Comparison of ENCODE assay signal across 20 mouse cellular contexts in genomic region chr16:57801886-57802285, GRCm38 (mm10).
"Had no signal": no experiment of that assay in that cellular context is flagged by ENCODE, and none has a peak within 500 bp of the region (broad histone marks: within the 10 kb centered on the region; RNA-seq: fewer than 3 reads in every experiment).

No protein-coding gene starts in this region.

- H3K9me3 ChIP-seq: limb, embryonic 10.5 days; limb, embryonic 13.5 days; liver, embryonic 12.5 days; liver, embryonic 15.5 days; lung, embryonic 15.5 days; midbrain, embryonic 13.5 days; neural tube, embryonic 12.5 days; neural tube, embryonic 15.5 days had no signal

- H3K4me1 ChIP-seq: limb, embryonic 10.5 days; limb, embryonic 13.5 days; liver, embryonic 12.5 days; liver, embryonic 15.5 days; lung, embryonic 15.5 days; midbrain, embryonic 13.5 days; neural tube, embryonic 12.5 days; neural tube, embryonic 15.5 days had no signal

- H3K27me3 ChIP-seq: limb, embryonic 13.5 days; liver, embryonic 12.5 days; liver, embryonic 15.5 days; lung, embryonic 15.5 days; midbrain, embryonic 13.5 days; neural tube, embryonic 12.5 days; neural tube, embryonic 15.5 days had no signal

- ATAC-seq: liver, embryonic 12.5 days; midbrain, embryonic 13.5 days had no signal

- H3K4me2 ChIP-seq: limb, embryonic 13.5 days; liver, embryonic 12.5 days; liver, embryonic 15.5 days; lung, embryonic 15.5 days; midbrain, embryonic 13.5 days; neural tube, embryonic 12.5 days; neural tube, embryonic 15.5 days had no signal

- H3K36me3 ChIP-seq: limb, embryonic 10.5 days; limb, embryonic 13.5 days; liver, embryonic 12.5 days; liver, embryonic 15.5 days; lung, embryonic 15.5 days; midbrain, embryonic 13.5 days; neural tube, embryonic 12.5 days; neural tube, embryonic 15.5 days had no signal

- DNase-seq: kidney, adult 2 months; kidney, postnatal 25 days; layer of hippocampus, adult 9-11 months; liver; lung, adult 18-20 months; lung, postnatal 14 days; retina, postnatal 1 day; thymus, adult 18-20 months; thymus, postnatal 36 days had no signal

- H3K27ac ChIP-seq: kidney, postnatal 0 days; layer of hippocampus, adult 2 months; limb, embryonic 10.5 days; limb, embryonic 13.5 days; liver, embryonic 12.5 days; liver, embryonic 15.5 days; lung, embryonic 15.5 days; macrophage; midbrain, embryonic 13.5 days; neural tube, embryonic 12.5 days; neural tube, embryonic 15.5 days had no signal

- H3K9ac ChIP-seq: limb, embryonic 13.5 days; liver, embryonic 12.5 days; liver, embryonic 15.5 days; lung, embryonic 15.5 days; midbrain, embryonic 13.5 days; neural tube, embryonic 12.5 days; neural tube, embryonic 15.5 days had no signal

- H3K4me3 ChIP-seq: layer of hippocampus, adult 2 months; limb, embryonic 10.5 days; limb, embryonic 13.5 days; liver, embryonic 12.5 days; liver, embryonic 15.5 days; lung, embryonic 15.5 days; midbrain, embryonic 13.5 days; neural tube, embryonic 12.5 days; neural tube, embryonic 15.5 days had no signal
